Mouse (Mus musculus) adrenal gland, adult 8-10 months (tissue): ENCODE measurements around the gene Chchd1. TPM values are rescaled to one million over a fixed set of nuclear protein-coding genes. Genes with fewer than 3 reads are reported as not detected.
"Not testable (repeated sequence)": the region's sequence is repeated elsewhere in the genome, so short reads cannot be mapped to it uniquely, and the experiment has no call there.

Experiments
- DNase-seq: peaks from one replicate; pipeline ENCODE4 v3.0.0; 2022
- total RNA-seq, 4 experiments: library from RNA; stranded (reverse); gene quantifications; 2 replicates each; pipeline ENCODE4 v1.2.4; 2022

The Chchd1 gene
- total RNA-seq, 4 experiments from 2014 or later, result 59.4 to 79.8 (median 72.9) TPM

- DNase-seq, result no peak
These were observed 13.8 kb upstream of the Chchd1 start for GRCm38 (mm10) chr14:20689009-20689408.

- DNase-seq, result no peak
These were observed 11.0 kb upstream of the Chchd1 start for GRCm38 (mm10) chr14:20691772-20692171.

- DNase-seq, result no peak
These were observed 9.2 kb upstream of the Chchd1 start for GRCm38 (mm10) chr14:20693589-20694101.

GRCm38 (mm10) chr14:20694185-20694883 is 8.5 kb upstream of the Chchd1 start:
- no peak for DNase-seq

GRCm38 (mm10) chr14:20694884-20695760 is 7.7 kb upstream of the Chchd1 start, which contains the start of gene Fut11:
Fut11 (plus strand) TSS chr14:20694968.
- DNase-seq, result peak; percentile 85

GRCm38 (mm10) chr14:20695761-20696520 is 6.9 kb upstream of the Chchd1 start:
- DNase-seq, result no peak

- no peak for DNase-seq
These were observed 5.8 kb upstream of the Chchd1 start for GRCm38 (mm10) chr14:20696986-20697385.

- no peak for DNase-seq
These were observed 4.3 kb upstream of the Chchd1 start for GRCm38 (mm10) chr14:20698515-20698914.

- DNase-seq, result no peak
These were observed 2.4 kb upstream of the Chchd1 start for GRCm38 (mm10) chr14:20700362-20700761.

GRCm38 (mm10) chr14:20701554-20701953 is 1.3 kb upstream of the Chchd1 start:
- DNase-seq, result no peak

GRCm38 (mm10) chr14:20702096-20702740 is 588 bp upstream of the Chchd1 start:
- no peak for DNase-seq

GRCm38 (mm10) chr14:20703461-20703860 is 655 bp downstream of the Chchd1 start:
- not testable (repeated sequence) for DNase-seq

GRCm38 (mm10) chr14:20707201-20708190 is 4.7 kb downstream of the Chchd1 start, which contains the start of gene Zswim8:
Zswim8 (plus strand) TSS chr14:20707552.
- peak; percentile 85 for DNase-seq

- no peak for DNase-seq
These were observed 5.4 kb downstream of the Chchd1 start for GRCm38 (mm10) chr14:20708239-20708638.

- DNase-seq, result no peak
These were observed 11.0 kb downstream of the Chchd1 start for GRCm38 (mm10) chr14:20713832-20714231.

- DNase-seq, result no peak
These were observed 15.6 kb downstream of the Chchd1 start for GRCm38 (mm10) chr14:20718443-20718842.

- no peak for DNase-seq
These were observed 17.0 kb downstream of the Chchd1 start for GRCm38 (mm10) chr14:20719767-20720166.

GRCm38 (mm10) chr14:20721371-20721770 is 18.6 kb downstream of the Chchd1 start:
- DNase-seq, result no peak

- DNase-seq, result no peak
These were observed 20.2 kb downstream of the Chchd1 start for GRCm38 (mm10) chr14:20723006-20723405.

- no peak for DNase-seq
These were observed 21.2 kb downstream of the Chchd1 start for GRCm38 (mm10) chr14:20724043-20724442.
